Mouse (Mus musculus): ENCODE data around the gene Rsph3b. TPM values are rescaled to one million over a fixed set of nuclear protein-coding genes. Genes with fewer than 3 reads are reported as not detected.

The Rsph3b gene
- total RNA-seq, 2 experiments from 2014 or later: 20.3 to 26.5 TPM

DNA sequence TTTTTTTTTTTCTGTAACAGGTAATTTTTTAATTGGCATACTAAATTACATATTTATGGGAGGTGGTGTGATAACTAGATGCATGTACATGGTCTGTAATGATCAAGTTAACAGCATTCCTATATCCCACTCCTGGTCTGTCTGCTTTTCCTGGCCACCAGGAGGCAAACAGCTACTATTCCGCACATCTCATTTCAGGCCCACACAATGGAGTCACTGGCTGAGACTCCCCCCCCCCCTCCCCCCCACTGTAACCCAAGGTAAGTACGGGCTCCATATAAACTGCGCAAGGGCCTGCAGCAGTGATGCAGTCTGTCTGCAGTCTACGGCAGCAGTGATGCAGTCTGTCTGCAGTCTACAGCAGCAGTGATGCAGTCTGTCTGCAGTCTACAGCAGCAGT, 51.7 kb downstream of the Rsph3b start:
- Histone ChIP-seq H3K27ac (no peak overlapping the region), H3K4me3 (no peak overlapping the region)
- TF ChIP-seq CTCF (IDR thresholded peaks at IDR 0.05): no peak
- intact Hi-C loops (cut with DNase I): no loop called here
- no peak for DNase-seq

DNA sequence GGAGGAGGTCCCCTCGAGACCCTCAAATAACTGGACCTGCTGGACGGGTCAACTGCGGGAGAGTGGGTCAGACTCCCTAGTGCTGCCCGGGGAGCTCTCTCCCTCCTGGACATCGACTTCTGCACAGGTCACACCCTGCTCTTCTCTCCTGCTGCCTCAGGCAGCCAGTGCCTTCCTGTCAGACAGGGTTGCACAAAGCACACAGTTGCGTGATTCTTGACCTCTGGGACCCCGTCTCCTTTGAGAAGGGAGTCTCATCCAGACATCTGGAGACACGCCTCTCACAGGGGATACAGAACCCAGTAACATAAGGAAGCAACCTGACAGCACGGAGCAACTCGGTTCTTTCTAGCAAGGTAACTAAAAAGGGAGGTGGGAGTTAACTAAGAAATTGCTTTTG, 55.1 kb downstream of the Rsph3b start:
- no peak for DNase-seq
- intact Hi-C loops (cut with DNase I): loop anchor here (5.0 kb wide), 1 partner anchor 116 kb away; no protein-coding TSS in a partner anchor
- TF ChIP-seq CTCF (IDR thresholded peaks at IDR 0.05): no peak
- no peak overlapping the region for H3K4me3 ChIP-seq
- H3K27ac ChIP-seq: no peak overlapping the region

DNA sequence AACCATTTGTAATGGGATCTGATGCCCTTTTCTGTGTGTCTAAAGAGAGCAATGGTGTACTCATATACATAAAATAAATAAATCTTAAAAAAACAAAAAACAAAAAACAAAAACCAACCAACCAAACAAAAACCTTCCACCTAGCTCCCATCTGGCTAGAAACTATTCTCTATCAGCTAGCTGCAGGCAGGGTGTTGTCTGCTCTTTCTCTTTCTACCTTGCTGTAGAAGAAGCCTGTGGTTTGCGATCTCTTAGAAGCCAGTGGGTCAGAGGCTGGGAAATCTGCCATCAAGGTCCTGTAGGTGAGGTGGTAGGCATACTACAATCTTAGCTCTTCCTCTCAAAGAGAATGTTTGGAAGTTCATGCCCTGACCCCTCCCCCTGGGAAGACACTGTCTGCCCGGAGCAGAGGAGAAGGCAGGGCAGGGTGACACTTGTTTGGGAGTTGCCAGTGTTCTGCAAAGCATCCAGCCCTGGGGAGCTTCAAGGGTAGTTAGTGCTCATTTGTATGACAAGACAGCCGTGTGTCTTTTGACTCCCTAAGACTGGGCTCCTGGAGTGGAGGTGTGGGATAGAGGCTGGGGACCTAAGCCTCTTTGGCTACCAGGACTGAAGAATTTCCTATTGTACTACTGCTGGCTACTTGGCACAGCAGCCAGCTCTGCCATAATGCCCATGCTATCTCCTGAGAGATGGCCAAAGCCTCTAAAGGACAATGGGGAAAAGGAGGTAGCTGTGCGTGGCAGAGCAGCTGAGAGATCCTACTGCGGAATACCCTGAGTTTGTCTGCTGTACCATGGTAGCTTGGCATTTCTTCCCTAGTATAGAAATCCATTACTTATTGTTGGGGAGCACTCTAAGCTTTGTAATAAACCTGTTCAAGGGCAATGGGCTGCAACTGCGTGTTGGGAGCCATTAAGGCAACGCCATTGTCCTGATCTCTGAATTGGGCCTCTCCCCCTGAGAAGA, 56.2 kb downstream of the Rsph3b start:
- H3K27ac ChIP-seq: no peak overlapping the region
- intact Hi-C loops (cut with DNase I): loop anchor here (5.0 kb wide), 1 partner anchor 115 kb away; no protein-coding TSS in a partner anchor

DNA sequence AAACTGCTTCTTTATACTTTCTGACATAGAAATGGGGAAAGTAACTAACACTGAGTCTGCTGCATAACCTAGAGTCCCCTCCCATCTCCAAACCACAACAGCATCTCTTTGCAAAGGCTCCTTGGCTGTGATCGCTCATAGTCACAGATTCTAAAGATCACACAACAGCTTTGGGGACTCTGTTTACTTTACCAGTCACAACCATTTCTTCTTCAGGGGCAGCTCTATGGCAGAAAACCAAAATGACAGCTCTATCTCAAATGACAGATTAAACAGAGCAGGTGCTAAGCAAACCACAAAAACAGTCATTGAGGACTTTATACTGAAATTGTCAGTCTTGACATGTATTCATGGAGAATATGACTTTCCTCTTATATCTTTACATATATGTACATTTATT, 62.0 kb downstream of the Rsph3b start:
- Histone ChIP-seq H3K4me3 (no peak overlapping the region), H3K27ac (no peak overlapping the region)
- intact Hi-C loops (cut with DNase I): no loop called here
- DNase-seq: no peak
- TF ChIP-seq CTCF (IDR thresholded peaks at IDR 0.05): no peak

More for the DNA sequence above, 56.2 kb downstream of the Rsph3b start:
- no peak for DNase-seq
- no peak overlapping the region for H3K4me3 ChIP-seq
- TF ChIP-seq CTCF (IDR thresholded peaks at IDR 0.05): no peak

- no peak for TF ChIP-seq CTCF (IDR thresholded peaks at IDR 0.05)
- intact Hi-C loops (cut with DNase I): no loop called here
- Histone ChIP-seq H3K27ac (no peak overlapping the region), H3K4me3 (no peak overlapping the region)
- DNase-seq: no peak
Measured at GRCm38 (mm10) chr17:6884531-6884930, 64.0 kb downstream of the Rsph3b start.

- no peak for TF ChIP-seq CTCF (IDR thresholded peaks at IDR 0.05)
- DNase-seq: no peak
- Histone ChIP-seq H3K4me3 (no peak overlapping the region), H3K27ac (no peak overlapping the region)
- intact Hi-C loops (cut with DNase I): no loop called here
Measured at GRCm38 (mm10) chr17:6881306-6881705, 67.2 kb downstream of the Rsph3b start.

GRCm38 (mm10) chr17:6871421-6871820, 77.1 kb downstream of the Rsph3b start:
- Histone ChIP-seq H3K27ac (no peak overlapping the region), H3K4me3 (no peak overlapping the region)
- intact Hi-C loops (cut with DNase I): no loop called here
- no peak for DNase-seq
- TF ChIP-seq CTCF (IDR thresholded peaks at IDR 0.05): no peak

- DNase-seq: no peak
- H3K27ac ChIP-seq: no peak overlapping the region
- H3K4me3 ChIP-seq: no peak overlapping the region
- intact Hi-C loops (cut with DNase I): no loop called here
- TF ChIP-seq CTCF (IDR thresholded peaks at IDR 0.05): no peak
Measured at GRCm38 (mm10) chr17:6868810-6869209, 79.7 kb downstream of the Rsph3b start.

- no peak overlapping the region for H3K27ac ChIP-seq
- intact Hi-C loops (cut with DNase I): no loop called here
- no peak for DNase-seq
- no peak for TF ChIP-seq CTCF (IDR thresholded peaks at IDR 0.05)
- no peak overlapping the region for H3K4me3 ChIP-seq
Measured at GRCm38 (mm10) chr17:6867740-6868139, 80.7 kb downstream of the Rsph3b start.

- DNase-seq: no peak
- intact Hi-C loops (cut with DNase I): no loop called here
- no peak overlapping the region for H3K4me3 ChIP-seq
- no peak for TF ChIP-seq CTCF (IDR thresholded peaks at IDR 0.05)
- no peak overlapping the region for H3K27ac ChIP-seq
Measured at GRCm38 (mm10) chr17:6866576-6866975, 81.9 kb downstream of the Rsph3b start.

DNA sequence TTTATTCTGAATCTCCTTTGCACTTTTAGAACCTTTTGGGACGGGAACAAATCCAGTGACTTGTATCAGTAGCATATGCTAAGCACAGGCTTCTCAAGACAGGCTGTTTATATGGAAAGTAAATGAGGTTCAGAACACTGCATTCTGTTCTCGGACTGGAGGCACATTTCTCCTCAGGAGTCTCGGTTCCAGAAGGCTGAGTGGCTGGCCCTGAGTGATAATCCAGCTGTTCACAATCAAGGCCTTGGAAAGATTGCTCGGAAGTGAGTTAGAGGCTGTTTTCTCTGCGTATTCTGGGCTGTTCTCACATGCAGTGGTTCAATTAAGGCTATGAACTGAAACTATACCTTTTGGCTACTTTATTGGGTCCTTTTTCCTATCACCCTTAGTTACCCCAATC, 82.9 kb downstream of the Rsph3b start:
- no peak overlapping the region for H3K4me3 ChIP-seq
- intact Hi-C loops (cut with DNase I): no loop called here
- no peak for TF ChIP-seq CTCF (IDR thresholded peaks at IDR 0.05)
- no peak for DNase-seq
- no peak overlapping the region for H3K27ac ChIP-seq

DNA sequence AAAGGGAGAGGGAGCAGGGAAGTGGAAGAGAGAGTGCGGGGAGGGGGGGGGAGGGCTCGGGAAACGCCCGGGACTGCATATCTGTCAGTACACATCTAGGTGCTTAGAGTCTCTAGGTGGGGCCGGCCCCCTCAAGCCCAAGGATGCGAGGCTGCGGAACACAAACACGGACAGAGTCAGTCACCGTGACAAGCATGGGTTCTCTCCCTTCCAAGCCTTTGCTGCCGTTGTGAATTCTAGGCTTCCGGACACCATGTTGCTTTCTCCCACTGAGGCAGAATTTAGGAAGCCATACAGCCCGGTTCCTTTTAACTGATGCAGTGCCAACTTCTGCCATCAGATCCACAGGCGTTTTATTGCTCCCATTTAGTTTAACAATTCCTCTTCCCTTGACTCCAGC, 83.6 kb downstream of the Rsph3b start:
- intact Hi-C loops (cut with DNase I): no loop called here
- no peak for DNase-seq
- no peak overlapping the region for H3K4me3 ChIP-seq
- H3K27ac ChIP-seq: no peak overlapping the region
- no peak for TF ChIP-seq CTCF (IDR thresholded peaks at IDR 0.05)

- H3K27ac ChIP-seq: no peak overlapping the region
- DNase-seq: no peak
- H3K4me3 ChIP-seq: no peak overlapping the region
- intact Hi-C loops (cut with DNase I): no loop called here
- TF ChIP-seq CTCF (IDR thresholded peaks at IDR 0.05): no peak
Measured at GRCm38 (mm10) chr17:6863521-6863920, 85.0 kb downstream of the Rsph3b start.
